Mouse (Mus musculus) cerebellum, postnatal 14 days (tissue): ENCODE measurements around the gene Cdkn2aipnl.

Experiments used
- DNase-seq, 2 experiments: peaks; one replicate each; pipeline ENCODE4 v3.0.0; 2021; ENCODE audit warnings: mixed read lengths in 2 of 2

Gene Cdkn2aipnl

DNA sequence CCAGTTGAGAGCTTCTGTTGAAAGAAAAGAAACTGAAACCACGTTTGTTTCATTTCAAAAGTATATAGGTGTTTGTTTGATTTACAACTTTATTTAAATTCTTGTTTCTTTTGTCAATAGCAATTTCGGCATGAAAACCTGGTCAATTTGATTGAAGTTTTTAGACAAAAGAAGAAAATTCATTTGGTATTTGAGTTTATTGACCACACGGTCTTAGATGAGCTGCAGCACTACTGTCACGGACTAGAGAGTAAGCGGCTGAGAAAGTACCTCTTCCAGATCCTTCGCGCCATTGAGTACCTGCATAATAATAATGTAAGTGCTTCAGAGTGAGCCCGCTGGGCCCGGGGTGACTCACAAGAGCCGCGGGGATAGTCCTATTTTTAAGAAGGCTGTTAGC is 43.5 kb downstream of the Cdkn2aipnl start:
- no peak for DNase-seq

DNA sequence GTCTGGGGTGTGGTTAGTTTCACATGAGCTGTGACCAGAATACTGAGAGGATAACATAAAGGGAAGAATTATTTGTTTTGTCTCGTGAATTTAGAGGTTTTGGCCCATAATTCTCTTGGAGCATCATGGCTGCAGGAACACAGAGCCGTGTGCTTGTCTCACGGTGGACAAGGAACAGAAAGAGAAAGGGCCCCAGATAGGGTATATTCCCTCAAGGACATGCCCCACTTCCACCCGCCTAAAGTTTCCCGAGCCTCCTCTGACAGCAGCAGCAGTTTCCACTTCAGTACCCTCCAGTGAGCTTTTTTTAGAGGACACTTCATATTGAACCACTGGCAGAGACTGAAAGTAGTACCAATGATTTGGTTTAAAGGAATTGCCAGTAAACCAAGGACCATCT is 44.1 kb downstream of the Cdkn2aipnl start:
- DNase-seq, result no peak

DNA sequence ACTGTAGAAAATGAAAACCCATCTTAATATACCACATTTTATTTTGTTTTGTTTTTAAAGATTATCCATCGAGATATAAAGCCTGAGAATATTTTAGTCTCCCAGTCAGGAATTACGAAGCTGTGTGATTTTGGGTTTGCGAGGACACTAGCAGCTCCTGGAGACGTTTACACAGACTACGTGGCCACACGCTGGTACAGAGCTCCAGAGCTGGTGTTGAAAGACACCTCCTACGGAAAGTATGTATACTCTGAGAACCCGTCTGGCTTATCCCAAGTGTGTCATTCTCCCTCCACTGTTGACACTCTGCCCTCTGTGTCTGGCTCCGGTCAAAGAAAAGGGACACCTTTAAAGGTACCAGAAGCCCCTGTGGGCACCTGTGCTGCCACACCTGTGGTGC is 50.8 kb downstream of the Cdkn2aipnl start:
- no peak for DNase-seq
